Mouse (Mus musculus): ENCODE results near the gene Tmem52. TPM values are rescaled to one million over a fixed set of nuclear protein-coding genes. Genes with fewer than 3 reads are reported as not detected.
"Not testable (repeated sequence)": the region's sequence is repeated elsewhere in the genome, so short reads cannot be mapped to it uniquely, and the experiment has no call there.

Tmem52 gene
- polyA plus RNA-seq, 1 experiment from 2014 or later: not detected

GRCm38 (mm10) chr4:155469590-155470262 lies 812 bp downstream of the Tmem52 start:
- TF ChIP-seq CTCF (IDR thresholded peaks at IDR 0.05; ENCODE audit: low read depth) (no peak), EP300 (optimal IDR thresholded peaks at IDR 0.05) (no peak)
- ATAC-seq (ENCODE audit: low FRiP score, low TSS enrichment): no peak
- peak overlapping the region; percentile 53 for H3K4me2 ChIP-seq (replicated peaks; ENCODE audit: low read depth)

GRCm38 (mm10) chr4:155470263-155470953 lies 1.5 kb downstream of the Tmem52 start:
- TF ChIP-seq EP300 (optimal IDR thresholded peaks at IDR 0.05) (no peak), CTCF (IDR thresholded peaks at IDR 0.05; ENCODE audit: low read depth) (no peak)
- DNase-seq (ENCODE audit: low spot score) (no peak), ATAC-seq (ENCODE audit: low FRiP score, low TSS enrichment) (no peak)
- H3K27ac ChIP-seq (replicated peaks): no peak overlapping the region
- WGBS: 73% methylated on average over 16 of the region's 16 CpGs
- H3K9ac ChIP-seq (ENCODE audit: low read length): no peak overlapping the region
- H3K27me3 ChIP-seq (ENCODE audit: control insufficient read depth, insufficient read depth, low read length): no peaks in the 10 kb centered on the region
- no peaks in the 10 kb centered on the region for H3K36me3 ChIP-seq (ENCODE audit: control insufficient read depth, insufficient read depth, low read length)
- H3K4me1 ChIP-seq (replicated peaks; ENCODE audit: control insufficient read depth, insufficient read depth): no peaks in the 10 kb centered on the region
- H3K4me3 ChIP-seq (ENCODE audit: low read depth, low read length): no peak overlapping the region
- no peaks in the 10 kb centered on the region for H3K9me3 ChIP-seq (ENCODE audit: control insufficient read depth, low read length)
- no peak overlapping the region for H3K4me2 ChIP-seq (replicated peaks; ENCODE audit: low read depth)

More at GRCm38 (mm10) chr4:155469590-155470262, 812 bp downstream of the Tmem52 start:
- Histone ChIP-seq H3K27me3 (ENCODE audit: control insufficient read depth, insufficient read depth, low read length) (no peaks in the 10 kb centered on the region), H3K4me1 (replicated peaks; ENCODE audit: control insufficient read depth, insufficient read depth) (no peaks in the 10 kb centered on the region), H3K36me3 (ENCODE audit: control insufficient read depth, insufficient read depth, low read length) (no peaks in the 10 kb centered on the region), H3K9ac (ENCODE audit: low read length) (no peak overlapping the region), H3K4me3 (ENCODE audit: low read depth, low read length) (no peak overlapping the region), H3K27ac (replicated peaks) (no peak overlapping the region), H3K9me3 (ENCODE audit: control insufficient read depth, low read length) (no peaks in the 10 kb centered on the region)
- WGBS: 80% methylated on average over 18 of the region's 18 CpGs
- DNase-seq (ENCODE audit: low spot score): no peak

GRCm38 (mm10) chr4:155470997-155471396 lies 2.1 kb downstream of the Tmem52 start:
- ATAC-seq (ENCODE audit: low FRiP score, low TSS enrichment) (no peak), DNase-seq (ENCODE audit: low spot score) (no peak)
- TF ChIP-seq EP300 (optimal IDR thresholded peaks at IDR 0.05) (no peak), CTCF (IDR thresholded peaks at IDR 0.05; ENCODE audit: low read depth) (no peak)
- 91% methylated on average over 7 of the region's 7 CpGs for WGBS
- Histone ChIP-seq H3K27ac (replicated peaks) (no peak overlapping the region), H3K36me3 (ENCODE audit: control insufficient read depth, insufficient read depth, low read length) (no peaks in the 10 kb centered on the region), H3K9me3 (ENCODE audit: control insufficient read depth, low read length) (no peaks in the 10 kb centered on the region), H3K9ac (ENCODE audit: low read length) (no peak overlapping the region), H3K4me2 (replicated peaks; ENCODE audit: low read depth) (no peak overlapping the region), H3K4me1 (replicated peaks; ENCODE audit: control insufficient read depth, insufficient read depth) (no peaks in the 10 kb centered on the region), H3K27me3 (ENCODE audit: control insufficient read depth, insufficient read depth, low read length) (no peaks in the 10 kb centered on the region), H3K4me3 (ENCODE audit: low read depth, low read length) (no peak overlapping the region)

GRCm38 (mm10) chr4:155471406-155471805 lies 2.5 kb downstream of the Tmem52 start:
- Histone ChIP-seq H3K9me3 (ENCODE audit: control insufficient read depth, low read length) (no peaks in the 10 kb centered on the region), H3K4me1 (replicated peaks; ENCODE audit: control insufficient read depth, insufficient read depth) (no peaks in the 10 kb centered on the region), H3K27ac (replicated peaks) (no peak overlapping the region), H3K4me2 (replicated peaks; ENCODE audit: low read depth) (no peak overlapping the region), H3K27me3 (ENCODE audit: control insufficient read depth, insufficient read depth, low read length) (no peaks in the 10 kb centered on the region), H3K9ac (ENCODE audit: low read length) (no peak overlapping the region), H3K4me3 (ENCODE audit: low read depth, low read length) (no peak overlapping the region), H3K36me3 (ENCODE audit: control insufficient read depth, insufficient read depth, low read length) (no peaks in the 10 kb centered on the region)
- no peak for DNase-seq (ENCODE audit: low spot score)
- no peak for ATAC-seq (ENCODE audit: low FRiP score, low TSS enrichment)
- 86% methylated on average over 7 of the region's 7 CpGs for WGBS
- TF ChIP-seq CTCF (IDR thresholded peaks at IDR 0.05; ENCODE audit: low read depth) (no peak), EP300 (optimal IDR thresholded peaks at IDR 0.05) (no peak)

GRCm38 (mm10) chr4:155472716-155473290 lies 3.9 kb downstream of the Tmem52 start:
- no peak for ATAC-seq (ENCODE audit: low FRiP score, low TSS enrichment)
- Histone ChIP-seq H3K4me1 (replicated peaks; ENCODE audit: control insufficient read depth, insufficient read depth) (no peaks in the 10 kb centered on the region), H3K9ac (ENCODE audit: low read length) (no peak overlapping the region), H3K36me3 (ENCODE audit: control insufficient read depth, insufficient read depth, low read length) (no peaks in the 10 kb centered on the region), H3K4me3 (ENCODE audit: low read depth, low read length) (no peak overlapping the region), H3K4me2 (replicated peaks; ENCODE audit: low read depth) (no peak overlapping the region), H3K9me3 (ENCODE audit: control insufficient read depth, low read length) (no peaks in the 10 kb centered on the region), H3K27ac (replicated peaks) (no peak overlapping the region), H3K27me3 (ENCODE audit: control insufficient read depth, insufficient read depth, low read length) (no peaks in the 10 kb centered on the region)
- TF ChIP-seq EP300 (optimal IDR thresholded peaks at IDR 0.05) (no peak), CTCF (IDR thresholded peaks at IDR 0.05; ENCODE audit: low read depth) (no peak)
- 70% methylated on average over 3 of the region's 3 CpGs for WGBS
- no peak for DNase-seq (ENCODE audit: low spot score)

- Histone ChIP-seq H3K4me1 (replicated peaks; ENCODE audit: control insufficient read depth, insufficient read depth) (no peaks in the 10 kb centered on the region), H3K36me3 (ENCODE audit: control insufficient read depth, insufficient read depth, low read length) (no peaks in the 10 kb centered on the region), H3K9me3 (ENCODE audit: control insufficient read depth, low read length) (no peaks in the 10 kb centered on the region), H3K4me3 (ENCODE audit: low read depth, low read length) (no peak overlapping the region), H3K4me2 (replicated peaks; ENCODE audit: low read depth) (no peak overlapping the region), H3K27me3 (ENCODE audit: control insufficient read depth, insufficient read depth, low read length) (no peaks in the 10 kb centered on the region), H3K9ac (ENCODE audit: low read length) (no peak overlapping the region), H3K27ac (replicated peaks) (no peak overlapping the region)
- DNase-seq (ENCODE audit: low spot score): no peak
- ATAC-seq (ENCODE audit: low FRiP score, low TSS enrichment): peak; percentile 13; the same call in 1 of the 2 replicates
- WGBS: 23% methylated on average over 5 of the region's 5 CpGs
- TF ChIP-seq CTCF (IDR thresholded peaks at IDR 0.05; ENCODE audit: low read depth): no peak
- no peak for TF ChIP-seq EP300 (optimal IDR thresholded peaks at IDR 0.05)
Observed at GRCm38 (mm10) chr4:155473319-155473718, 4.4 kb downstream of the Tmem52 start.

GRCm38 (mm10) chr4:155473796-155474195 lies 4.9 kb downstream of the Tmem52 start:
- not testable (repeated sequence) for H3K36me3 ChIP-seq (ENCODE audit: control insufficient read depth, insufficient read depth, low read length); DNase-seq (ENCODE audit: low spot score); H3K9ac ChIP-seq (ENCODE audit: low read length); H3K4me2 ChIP-seq (replicated peaks; ENCODE audit: low read depth); H3K9me3 ChIP-seq (ENCODE audit: control insufficient read depth, low read length); ATAC-seq (ENCODE audit: low FRiP score, low TSS enrichment); H3K4me3 ChIP-seq (ENCODE audit: low read depth, low read length); H3K27ac ChIP-seq (replicated peaks); H3K4me1 ChIP-seq (replicated peaks; ENCODE audit: control insufficient read depth, insufficient read depth); H3K27me3 ChIP-seq (ENCODE audit: control insufficient read depth, insufficient read depth, low read length)
- 41% methylated on average over 2 of the region's 2 CpGs for WGBS

All from stomach, postnatal 0 days (tissue).